Mouse (Mus musculus): ENCODE measurements around the gene Olfr1512.
"Not testable (repeated sequence)": the region's sequence is repeated elsewhere in the genome, so short reads cannot be mapped to it uniquely, and the experiment has no call there.

Olfr1512 gene

GRCm38 (mm10) chr14:52379068-52379467 is at the start of gene Olfr1512:
Gene Olfr1512 (minus strand): TSS chr14:52379168.
- no peak for DNase-seq (ENCODE audit: low read depth, low spot score)

- DNase-seq (ENCODE audit: low read depth, low spot score), result no peak
Observed at GRCm38 (mm10) chr14:52427686-52428085, 48.7 kb upstream of the Olfr1512 start.

GRCm38 (mm10) chr14:52414273-52414672 is 35.3 kb upstream of the Olfr1512 start, which contains the start of gene Olfr1510:
Gene Olfr1510 (minus strand): TSS chr14:52414373.
- no peak for DNase-seq (ENCODE audit: low read depth, low spot score)

- not testable (repeated sequence) for DNase-seq (ENCODE audit: low read depth, low spot score)
Observed at GRCm38 (mm10) chr14:52410142-52410919, 31.4 kb upstream of the Olfr1512 start.

- DNase-seq (ENCODE audit: low read depth, low spot score), result no peak
Observed at GRCm38 (mm10) chr14:52397279-52397678, 18.3 kb upstream of the Olfr1512 start, which contains the start of gene Olfr1511. Gene Olfr1511 (minus strand): TSS chr14:52397379.

- DNase-seq (ENCODE audit: low read depth, low spot score), result not testable (repeated sequence)
Observed at GRCm38 (mm10) chr14:52390084-52390848, 11.3 kb upstream of the Olfr1512 start.

- DNase-seq (ENCODE audit: low read depth, low spot score), result no peak
Observed at GRCm38 (mm10) chr14:52368741-52369140, 10.2 kb downstream of the Olfr1512 start.

- no peak for DNase-seq (ENCODE audit: low read depth, low spot score)
Observed at GRCm38 (mm10) chr14:52356308-52356707, 22.7 kb downstream of the Olfr1512 start, which contains the start of gene Olfr1513. Gene Olfr1513 (minus strand): TSS chr14:52356408.

GRCm38 (mm10) chr14:52339512-52339852 is 39.5 kb downstream of the Olfr1512 start:
- no peak for DNase-seq (ENCODE audit: low read depth, low spot score)

GRCm38 (mm10) chr14:52338751-52339511 is 40.0 kb downstream of the Olfr1512 start:
- peak; percentile 69 for DNase-seq (ENCODE audit: low read depth, low spot score)

GRCm38 (mm10) chr14:52332171-52332570 is 46.8 kb downstream of the Olfr1512 start:
- no peak for DNase-seq (ENCODE audit: low read depth, low spot score)

GRCm38 (mm10) chr14:52331069-52331750 is 47.8 kb downstream of the Olfr1512 start:
- DNase-seq (ENCODE audit: low read depth, low spot score), result no peak

- DNase-seq (ENCODE audit: low read depth, low spot score), result no peak
Observed at GRCm38 (mm10) chr14:52327910-52328812, 50.8 kb downstream of the Olfr1512 start, which contains the start of gene Sall2. Gene Sall2 (minus strand): TSS chr14:52328762.

- DNase-seq (ENCODE audit: low read depth, low spot score), result no peak
Observed at GRCm38 (mm10) chr14:52327375-52327901, 51.5 kb downstream of the Olfr1512 start.

- DNase-seq (ENCODE audit: low read depth, low spot score), result no peak
Observed at GRCm38 (mm10) chr14:52325890-52326289, 53.1 kb downstream of the Olfr1512 start.
